ENCODE assay signal across 9 mouse cellular contexts in the genomic region with DNA sequence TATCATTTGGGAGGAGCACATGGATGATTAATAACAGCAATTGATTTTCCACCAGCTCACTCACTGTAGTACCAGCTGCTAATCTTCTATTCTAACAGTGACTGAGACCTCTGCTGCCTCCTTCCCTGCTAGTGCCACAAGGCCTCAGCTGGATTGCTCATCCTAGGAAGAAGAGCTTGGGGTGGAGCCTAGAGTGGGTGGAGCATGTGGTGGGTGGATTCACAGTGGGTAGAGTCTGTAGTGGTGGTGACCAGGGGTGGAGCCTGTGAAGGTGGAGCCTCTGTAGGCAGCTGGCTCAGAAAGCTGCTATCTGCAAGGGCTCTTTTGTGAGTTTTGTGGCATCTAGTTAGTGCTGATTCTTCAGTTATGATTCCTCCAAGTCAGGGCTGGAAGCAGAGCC.
DNase-seq lines count a peak whose midpoint lies in the region; ATAC-seq lines count a peak whose summit lies in the region.
"Had no signal": no experiment of that assay in that cellular context is flagged by ENCODE, and none has a peak within 500 bp of the region (broad histone marks: within the 10 kb centered on the region; RNA-seq: fewer than 3 reads in every experiment).

No protein-coding gene starts in this region.

- ATAC-seq in hindbrain, embryonic 16.5 days: peak; percentile 57; the same call in 1 of the 2 replicates
- ATAC-seq in hindbrain, embryonic 14.5 days (ENCODE audit: low FRiP score): no peak

- no peak overlapping the region for H3K4me2 ChIP-seq in hindbrain, embryonic 16.5 days (ENCODE audit: low read length)
- no peak overlapping the region for H3K4me2 ChIP-seq in hindbrain, embryonic 14.5 days (replicated peaks)
- H3K4me2 ChIP-seq: forebrain, embryonic 12.5 days had no signal

- H3K36me3 ChIP-seq in hindbrain, embryonic 16.5 days (ENCODE audit: control insufficient read depth, insufficient read depth, low read length): no peaks in the 10 kb centered on the region
- H3K36me3 ChIP-seq in hindbrain, embryonic 14.5 days (replicated peaks; ENCODE audit: control insufficient read depth, insufficient read depth): no peaks in the 10 kb centered on the region
- H3K36me3 ChIP-seq: forebrain, embryonic 12.5 days had no signal

- H3K27me3 ChIP-seq in hindbrain, embryonic 16.5 days (replicated peaks; ENCODE audit: control insufficient read depth, insufficient read depth, low read length): no peaks in the 10 kb centered on the region
- H3K27me3 ChIP-seq in hindbrain, embryonic 14.5 days (ENCODE audit: control insufficient read depth, insufficient read depth, low read length): no peaks in the 10 kb centered on the region
- H3K27me3 ChIP-seq: forebrain, embryonic 12.5 days had no signal

- no peak overlapping the region for H3K9ac ChIP-seq in hindbrain, embryonic 16.5 days (ENCODE audit: low read depth, low read length)
- H3K9ac ChIP-seq in hindbrain, embryonic 14.5 days: no peak overlapping the region
- H3K9ac ChIP-seq: forebrain, embryonic 12.5 days had no signal

- no peak overlapping the region for H3K27ac ChIP-seq in hindbrain, embryonic 16.5 days (ENCODE audit: low read depth, low read length)
- H3K27ac ChIP-seq in hindbrain, embryonic 14.5 days: no peak overlapping the region
- H3K27ac ChIP-seq: forebrain, embryonic 12.5 days had no signal

- H3K4me3 ChIP-seq in hindbrain, embryonic 16.5 days (ENCODE audit: low read length): no peak overlapping the region
- no peak overlapping the region for H3K4me3 ChIP-seq in hindbrain, embryonic 14.5 days (replicated peaks; ENCODE audit: low read length)
- H3K4me3 ChIP-seq: forebrain, embryonic 12.5 days had no signal

- no peaks in the 10 kb centered on the region for H3K4me1 ChIP-seq in hindbrain, embryonic 16.5 days (ENCODE audit: control insufficient read depth, insufficient read depth, low read depth, low read length)
- no peaks in the 10 kb centered on the region; the same call in 1 of the 2 replicates for H3K4me1 ChIP-seq in hindbrain, embryonic 14.5 days (replicated peaks; ENCODE audit: control insufficient read depth, insufficient read depth, low read length)
- H3K4me1 ChIP-seq: forebrain, embryonic 12.5 days had no signal

- no peaks in the 10 kb centered on the region for H3K9me3 ChIP-seq in hindbrain, embryonic 16.5 days (ENCODE audit: control insufficient read depth, low read length)
- H3K9me3 ChIP-seq in hindbrain, embryonic 14.5 days (ENCODE audit: control insufficient read depth, low read length): no peaks in the 10 kb centered on the region
- H3K9me3 ChIP-seq: forebrain, embryonic 12.5 days had no signal

- no peak for DNase-seq in hindbrain, embryonic 14.5 days (ENCODE audit: low spot score)
- peak; percentile 54 for DNase-seq in urinary bladder, postnatal 14 days (ENCODE audit: low spot score)
- no peak for DNase-seq in urinary bladder, adult 2 months (ENCODE audit: low spot score)
- DNase-seq in adrenal gland, postnatal 4 days (ENCODE audit: low spot score in 2 of 2): peak; percentile 16 to 24
- no peak for DNase-seq in spleen, postnatal 14 days (ENCODE audit: low spot score in 2 of 2)
- no peak for DNase-seq in spleen, postnatal 10 days (ENCODE audit: low spot score in 2 of 2)
- no peak for DNase-seq in spleen, adult 18-20 months

Comparison
In these comparisons a context has a peak if more than half of its experiments do, and no peak if none do; other contexts are left out.
1. DNase-seq: peak in urinary bladder, postnatal 14 days (single experiment) and adrenal gland, postnatal 4 days (2 of 2); none in hindbrain, embryonic 14.5 days (single experiment), urinary bladder, adult 2 months (single experiment), spleen, postnatal 14 days (0 of 2), spleen, postnatal 10 days (0 of 2) and spleen, adult 18-20 months (0 of 2).